Mouse (Mus musculus): ENCODE measurements around the gene Prrc2b. TPM values are rescaled to one million over a fixed set of nuclear protein-coding genes. Genes with fewer than 3 reads are reported as not detected.
A peak's percentile ranks its signal among the peaks of the same experiment; 100 is the strongest.

Gene Prrc2b
- total RNA-seq, 2 experiments from 2014 or later = 257 to 259 TPM

DNA sequence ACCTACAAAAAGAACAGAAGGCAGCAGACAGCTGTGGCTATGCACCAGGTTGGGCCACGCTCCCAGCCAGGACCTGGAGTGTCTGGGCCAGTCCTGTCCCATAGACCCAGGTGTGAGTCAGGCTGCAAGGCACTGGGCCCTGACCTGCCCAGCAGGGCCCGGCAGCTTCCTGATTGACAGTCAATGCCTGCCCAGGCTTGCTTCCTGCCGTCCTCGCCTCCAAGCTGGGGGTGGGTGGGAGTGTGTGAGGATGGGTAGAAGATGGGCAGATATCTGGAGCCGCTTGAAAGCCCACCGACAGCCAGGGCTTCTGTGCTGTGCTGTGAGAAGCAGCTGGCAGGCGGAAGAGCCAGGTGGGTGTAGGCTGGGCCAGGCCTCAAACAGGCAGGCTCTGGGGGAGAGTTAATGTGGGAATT, 24.2 kb downstream of the Prrc2b start:
- intact Hi-C loops (cut with DNase I) = no loop called here

DNA sequence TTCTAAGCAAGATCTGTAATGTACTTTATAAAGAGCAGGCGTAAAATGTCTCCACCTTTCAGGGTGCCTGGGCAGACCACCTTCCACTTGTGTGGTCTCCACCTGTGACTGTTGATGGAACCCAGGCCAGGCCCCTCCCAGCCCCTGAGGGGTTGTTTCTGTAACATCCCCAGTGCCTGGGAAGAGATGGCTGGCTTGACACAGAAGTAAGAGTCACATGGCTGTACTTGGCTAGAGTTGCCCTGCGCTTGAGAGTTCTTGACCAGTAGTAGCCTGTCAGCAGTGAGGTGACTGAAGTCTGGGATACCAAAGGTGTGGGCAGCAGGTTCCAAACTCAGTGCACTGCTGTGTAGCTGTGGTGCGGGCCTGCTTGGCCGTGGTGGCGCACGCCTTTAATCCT, 24.6 kb downstream of the Prrc2b start:
- DNase-seq (ENCODE audit: low spot score in 2 of 2) = no peak
- intact Hi-C loops (cut with DNase I) = no loop called here

More for the DNA sequence above, 24.2 kb downstream of the Prrc2b start:
- peak; percentile 69 to 76 for DNase-seq (ENCODE audit: low spot score in 2 of 2)

DNA sequence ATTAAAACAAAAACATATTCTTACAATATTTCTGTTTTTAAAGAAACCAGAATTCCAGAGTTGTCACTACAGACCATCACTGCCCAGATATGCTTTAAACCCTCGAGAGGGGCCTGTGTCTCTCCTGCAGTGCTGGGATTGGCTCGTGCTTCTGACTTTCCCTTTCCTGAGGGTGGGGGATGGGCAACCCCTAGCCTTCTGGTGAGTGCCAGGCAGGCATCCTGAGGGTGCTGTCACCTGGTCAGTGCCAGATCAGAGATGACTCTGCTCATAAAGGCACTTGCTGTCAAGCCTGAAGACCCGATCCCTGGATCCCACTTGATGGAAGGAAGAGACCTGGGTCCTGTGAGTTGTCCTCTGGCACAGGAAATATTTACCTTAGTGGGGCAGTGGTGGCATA, 26.0 kb downstream of the Prrc2b start:
- intact Hi-C loops (cut with DNase I) = no loop called here
- no peak for DNase-seq (ENCODE audit: low spot score in 2 of 2)

DNA sequence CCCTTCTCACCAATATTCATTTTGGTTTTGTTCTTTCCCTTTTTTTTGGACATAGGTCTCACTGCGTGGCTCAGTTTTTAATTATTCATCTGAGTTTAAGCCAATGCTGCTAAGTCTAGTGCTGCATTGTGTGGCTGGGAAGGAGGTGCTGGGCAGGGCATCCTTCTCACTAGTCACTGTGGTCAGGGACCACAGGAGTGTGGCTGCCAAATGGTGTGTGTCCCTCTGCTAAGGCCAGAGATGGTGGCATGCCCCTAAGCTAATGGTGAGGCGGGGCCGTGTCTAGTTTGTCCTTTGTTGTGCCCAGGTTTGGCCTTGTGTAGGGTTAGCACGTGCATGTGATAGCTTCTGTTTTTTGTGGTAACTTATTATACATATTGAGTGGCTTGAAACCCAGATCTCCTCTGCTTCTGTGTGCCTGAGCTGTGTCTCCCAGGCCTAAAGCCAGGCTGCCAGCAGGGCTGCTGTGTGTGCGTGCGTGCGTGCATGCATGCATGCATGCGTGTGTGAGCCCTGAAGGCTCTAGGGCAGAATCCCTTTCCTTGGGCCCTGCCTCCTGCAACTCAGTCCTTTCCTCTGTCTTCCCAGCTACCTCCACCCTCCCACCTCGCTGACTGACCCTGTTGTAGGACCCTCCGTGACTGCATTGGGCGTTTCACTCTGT, 26.6 kb downstream of the Prrc2b start:
- no peak for DNase-seq (ENCODE audit: low spot score in 2 of 2)
- intact Hi-C loops (cut with DNase I) = no loop called here

DNA sequence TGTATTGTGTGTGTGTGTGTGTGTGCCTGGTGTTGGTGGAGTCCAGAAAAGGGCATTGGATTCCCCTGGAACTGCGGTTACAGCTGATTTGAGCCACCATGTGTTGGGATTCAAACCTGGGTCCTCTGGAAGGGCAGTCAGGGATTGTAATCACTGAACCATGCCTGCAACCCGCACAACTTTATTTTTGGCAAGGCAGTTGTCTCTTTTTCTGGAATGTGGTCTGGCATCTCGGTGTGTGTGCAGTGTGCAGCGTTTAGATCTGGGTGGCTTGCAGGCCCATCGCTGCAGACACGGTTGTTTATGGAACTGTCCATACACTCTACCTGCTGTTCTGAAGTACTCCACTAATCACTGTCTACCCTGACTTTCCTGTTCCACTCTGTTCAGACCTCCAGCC, 28.5 kb downstream of the Prrc2b start:
- intact Hi-C loops (cut with DNase I) = no loop called here
- no peak for DNase-seq (ENCODE audit: low spot score in 2 of 2)

DNA sequence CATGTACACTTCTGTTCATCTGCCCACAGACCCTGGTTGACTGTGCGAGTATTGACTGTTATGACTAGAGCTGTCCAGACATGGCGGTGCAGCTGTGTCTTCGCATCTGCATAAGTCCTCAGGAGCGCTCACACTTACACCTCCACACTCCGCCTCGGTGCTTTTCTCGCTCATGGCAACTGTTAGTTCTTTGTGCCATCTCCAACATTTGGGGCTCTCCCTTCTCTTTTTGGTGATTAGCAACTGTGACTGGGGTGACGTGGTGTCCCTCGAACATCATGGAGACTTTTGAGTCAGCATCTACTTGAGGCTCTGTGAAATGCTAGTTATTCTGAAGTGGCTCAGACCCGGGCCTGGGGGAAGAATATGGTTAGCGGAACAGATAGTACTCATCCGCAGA, 29.2 kb downstream of the Prrc2b start:
- intact Hi-C loops (cut with DNase I) = no loop called here
- peak in 1 of 2 experiments; percentile 44 for DNase-seq (ENCODE audit: low spot score in 2 of 2)

DNA sequence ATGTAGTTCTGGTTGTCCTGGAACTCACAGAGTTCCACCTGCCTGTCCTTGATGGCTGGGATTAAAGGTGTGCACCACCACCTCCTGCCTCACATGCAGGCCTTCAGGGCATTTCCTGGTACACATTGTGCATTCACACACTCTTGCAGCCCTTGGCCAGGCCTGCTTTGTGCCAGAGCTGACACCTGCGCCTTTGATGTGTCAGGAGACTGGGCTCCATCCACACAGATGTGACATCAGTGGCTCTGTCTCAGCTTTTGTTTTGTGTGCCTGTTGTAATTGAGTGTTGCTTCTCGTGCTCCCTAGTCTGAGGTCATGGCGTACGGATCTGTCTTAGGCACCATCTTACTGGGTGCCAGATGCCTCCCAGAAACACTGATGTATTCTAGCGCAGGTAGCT, 30.5 kb downstream of the Prrc2b start:
- intact Hi-C loops (cut with DNase I) = no loop called here
- no peak for DNase-seq (ENCODE audit: low spot score in 2 of 2)

DNA sequence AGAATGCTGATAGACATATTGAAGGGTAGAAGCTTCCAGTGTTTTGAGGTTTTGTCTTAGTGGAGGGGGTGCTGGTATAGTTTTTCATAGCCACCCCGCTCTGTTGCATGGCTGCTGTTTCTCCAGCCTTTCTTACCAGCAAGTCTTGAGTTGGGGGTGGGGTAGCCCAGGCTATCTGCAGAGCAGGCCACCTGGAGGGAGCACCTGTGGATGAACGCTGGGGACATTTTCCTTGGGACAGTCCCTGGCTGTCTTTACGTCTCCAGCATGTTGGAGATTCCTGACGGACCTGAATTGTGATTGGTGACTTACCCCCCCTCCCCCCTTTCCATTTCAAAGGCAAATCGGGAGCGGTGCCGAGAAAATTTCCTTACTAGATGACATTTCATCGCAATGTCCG, 31.2 kb downstream of the Prrc2b start:
- no peak for DNase-seq (ENCODE audit: low spot score in 2 of 2)
- intact Hi-C loops (cut with DNase I) = no loop called here

DNA sequence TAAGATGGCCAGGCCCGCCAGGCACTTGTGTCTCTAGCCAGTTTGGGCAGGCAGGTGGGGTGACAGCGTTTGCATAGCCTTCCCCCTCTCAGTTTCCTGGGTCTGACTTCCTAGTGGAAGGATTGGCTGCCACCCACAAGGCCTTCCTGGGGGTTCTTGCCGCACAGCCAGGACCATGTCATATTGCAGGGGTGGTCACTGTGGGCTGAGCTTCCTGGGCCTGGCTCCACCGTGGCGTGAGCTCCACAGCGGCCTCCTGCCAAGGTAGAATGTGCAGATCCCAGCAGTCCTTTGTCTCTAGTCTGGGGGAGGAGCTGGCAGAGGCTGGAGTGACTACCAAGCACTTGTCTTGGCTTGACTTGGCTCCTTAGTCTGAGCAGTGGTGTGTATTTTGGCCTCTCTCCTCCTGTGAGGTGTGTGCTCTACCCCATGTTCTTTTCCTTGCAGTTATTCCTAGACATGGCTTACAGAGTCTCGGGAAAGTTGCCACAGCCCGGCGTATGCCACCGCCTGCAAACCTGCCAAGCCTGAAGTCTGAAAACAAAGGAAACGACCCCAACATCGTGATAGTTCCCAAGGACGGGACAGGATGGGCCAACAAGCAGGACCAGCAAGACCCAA, 31.9 kb downstream of the Prrc2b start:
- intact Hi-C loops (cut with DNase I) = no loop called here
- peak; percentile 48 to 71 for DNase-seq (ENCODE audit: low spot score in 2 of 2)

DNA sequence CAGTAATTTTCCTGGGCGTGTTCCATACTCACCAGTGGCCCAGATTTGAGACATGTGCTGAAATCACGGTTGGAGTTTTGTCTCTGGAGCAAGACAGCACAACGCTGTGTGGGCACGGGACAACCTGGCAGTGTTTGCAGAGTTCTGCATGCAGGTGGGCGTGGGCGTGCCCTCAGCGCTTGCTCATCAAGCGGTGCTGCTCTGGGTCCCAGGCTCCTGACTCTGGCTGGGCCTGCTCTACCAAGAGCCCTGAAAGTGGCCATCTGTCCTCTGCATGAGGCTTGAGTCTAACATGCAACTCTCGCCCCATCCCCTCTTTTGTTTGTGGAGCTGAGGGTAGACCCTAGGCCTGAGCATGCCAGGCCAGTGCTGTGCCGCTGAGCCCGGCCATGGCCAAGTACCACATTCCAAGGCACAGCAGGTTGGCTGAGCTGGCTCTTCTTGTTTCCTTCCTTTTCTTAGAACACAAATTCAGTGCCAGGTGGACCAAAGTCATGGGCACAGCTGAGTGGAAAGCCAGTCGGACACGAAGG, 36.2 kb downstream of the Prrc2b start:
- peak; percentile 79 to 87 for DNase-seq (ENCODE audit: low spot score in 2 of 2)
- intact Hi-C loops (cut with DNase I) = loop anchor here (5.0 kb wide), 1 partner anchor 35 kb away; the partner anchor contains the start of gene Prrc2b

DNA sequence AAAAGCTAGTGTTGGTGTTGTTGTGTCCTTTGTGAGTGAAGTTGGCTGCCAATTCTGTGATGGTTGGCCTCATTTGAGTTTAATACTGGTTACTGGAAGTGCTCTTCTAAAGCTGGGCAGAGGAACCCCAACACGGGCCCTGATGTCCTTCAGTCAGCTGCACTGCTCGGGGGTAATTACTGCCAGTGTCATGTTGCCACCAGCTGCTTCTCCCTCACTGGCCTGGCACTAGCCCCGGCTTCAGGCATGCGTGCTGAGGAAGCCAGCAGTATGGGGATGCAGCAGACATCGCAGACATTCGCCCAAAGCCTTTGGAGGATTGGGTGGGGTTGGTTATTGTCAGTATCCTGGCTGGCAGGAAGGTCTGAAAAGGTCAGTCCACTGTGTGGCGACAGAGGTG, 36.8 kb downstream of the Prrc2b start:
- intact Hi-C loops (cut with DNase I) = loop anchor here (5.0 kb wide), 1 partner anchor 35 kb away; the partner anchor contains the start of gene Prrc2b
- DNase-seq (ENCODE audit: low spot score in 2 of 2) = no peak

DNA sequence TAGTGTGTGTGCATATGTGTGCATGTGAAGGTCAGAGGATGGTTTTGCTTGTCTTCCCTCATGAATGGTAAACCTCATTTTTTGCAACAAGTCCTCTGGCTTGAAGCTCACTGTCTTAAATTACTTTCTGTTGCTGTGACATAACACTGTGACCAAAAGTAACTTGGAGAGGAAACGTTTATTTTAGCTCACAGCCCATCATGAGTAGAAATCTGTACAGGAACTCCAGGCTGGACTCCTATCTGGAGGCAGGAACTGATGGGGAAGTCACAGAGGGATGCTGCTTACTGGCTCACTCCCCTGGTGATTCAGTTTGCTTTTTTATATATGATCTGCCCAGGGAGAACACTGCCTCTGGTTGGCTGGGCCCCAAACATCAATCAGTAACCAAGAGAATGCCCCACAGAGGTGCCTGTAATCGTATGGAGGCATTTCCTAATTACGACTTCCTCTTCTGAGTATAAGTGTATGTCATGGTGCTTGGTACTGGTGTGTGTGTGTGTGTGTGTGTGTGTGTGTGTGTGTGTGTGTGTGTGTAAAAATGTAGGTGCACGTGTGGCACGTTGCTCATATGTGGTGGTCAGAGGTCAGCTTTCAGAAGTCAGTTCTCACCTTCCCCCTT, 38.3 kb downstream of the Prrc2b start:
- no peak for DNase-seq (ENCODE audit: low spot score in 2 of 2)
- intact Hi-C loops (cut with DNase I) = loop anchor here (5.0 kb wide), 1 partner anchor 37 kb away; the partner anchor contains the start of gene Prrc2b

DNA sequence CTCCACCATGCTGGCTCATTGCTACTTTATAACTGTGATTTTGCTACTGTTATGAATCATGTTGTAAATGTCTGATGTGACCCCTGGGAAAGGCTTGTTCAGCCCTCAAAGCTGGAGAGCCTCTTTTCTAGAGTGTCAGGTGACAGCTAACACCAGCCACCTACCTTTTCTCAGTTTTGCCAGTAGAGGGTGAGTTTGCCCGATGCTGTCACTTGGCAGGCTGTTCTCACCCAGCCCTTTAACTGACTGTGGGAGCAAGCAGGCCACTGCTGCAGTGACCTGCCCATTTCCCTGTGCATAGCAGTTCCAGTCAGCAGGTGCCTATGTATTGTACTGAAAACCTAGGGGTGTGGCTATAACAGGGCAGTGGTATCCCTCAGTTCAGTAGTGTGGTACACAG, 39.7 kb downstream of the Prrc2b start:
- intact Hi-C loops (cut with DNase I) = no loop called here
- DNase-seq (ENCODE audit: low spot score in 2 of 2) = no peak

DNA sequence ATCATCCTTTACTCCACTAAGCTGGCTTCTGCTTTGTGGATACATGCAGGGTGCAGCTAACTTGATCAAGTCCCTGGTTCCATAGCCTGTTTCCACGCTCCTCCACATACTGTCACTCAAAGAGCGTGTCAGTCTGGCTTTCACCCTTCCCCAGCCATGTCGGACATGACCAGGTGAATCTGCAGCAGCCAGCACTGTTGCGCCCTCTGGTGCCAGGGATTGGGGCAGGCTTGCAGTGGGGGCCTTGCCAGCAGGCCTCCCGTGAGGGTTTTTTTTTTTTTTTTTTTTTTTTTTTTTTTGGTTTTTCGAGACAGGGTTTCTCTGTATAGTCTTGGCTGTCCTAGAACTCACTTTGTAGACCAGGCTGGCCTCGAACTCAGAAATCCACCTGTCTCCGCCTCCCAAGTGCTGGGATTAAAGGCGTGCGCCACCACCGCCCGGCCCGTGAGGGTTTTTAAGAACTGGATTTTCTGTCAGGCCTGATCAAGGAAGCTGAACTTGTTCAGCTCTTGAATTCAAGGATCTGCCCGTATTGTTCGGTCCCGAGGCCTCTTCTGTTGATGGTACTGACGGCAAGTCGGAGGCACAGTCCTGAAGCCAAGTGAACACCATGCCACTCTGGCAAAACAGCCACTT, 41.1 kb downstream of the Prrc2b start:
- no peak for DNase-seq (ENCODE audit: low spot score in 2 of 2)
- intact Hi-C loops (cut with DNase I) = no loop called here

DNA sequence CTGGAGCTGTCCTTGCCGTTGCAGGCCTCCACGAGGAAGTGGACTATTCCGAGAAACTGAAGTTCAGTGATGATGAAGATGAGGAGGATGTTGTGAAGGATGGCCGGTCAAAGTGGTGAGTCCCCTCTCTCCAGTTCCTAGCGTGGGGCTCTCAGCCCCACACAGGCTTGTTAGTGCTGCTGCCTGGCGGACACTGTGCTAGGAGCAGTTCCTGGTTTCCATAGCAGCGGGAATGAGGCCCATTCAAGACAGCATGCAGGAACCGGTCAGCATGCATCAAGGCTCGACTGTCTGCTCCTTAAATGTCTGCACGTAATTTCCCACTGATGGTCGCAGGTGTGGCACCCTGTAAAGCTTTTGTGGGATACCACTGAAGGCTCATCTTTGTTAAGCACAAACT, 48.1 kb downstream of the Prrc2b start:
- no peak for DNase-seq (ENCODE audit: low spot score in 2 of 2)
- intact Hi-C loops (cut with DNase I) = no loop called here

DNA sequence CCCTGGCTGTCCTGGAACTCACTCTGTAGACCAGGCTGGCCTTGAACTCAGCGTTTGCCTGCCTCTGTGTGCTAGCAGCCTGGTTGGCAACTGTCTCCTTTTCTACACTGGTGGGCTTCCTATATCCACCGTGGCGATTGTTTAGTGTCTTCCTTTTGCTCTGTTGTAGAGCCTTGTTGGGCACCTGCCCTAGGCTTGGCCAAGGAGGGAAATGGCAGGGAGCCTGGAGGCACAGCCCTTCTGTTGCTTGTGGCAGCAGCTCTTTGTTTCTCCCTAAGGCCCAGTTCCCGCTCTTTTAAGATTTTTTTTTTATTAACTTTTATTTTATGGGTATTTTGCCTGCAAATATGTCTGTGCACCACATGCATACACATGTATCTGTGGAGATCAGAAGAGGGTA, 49.2 kb downstream of the Prrc2b start:
- no peak for DNase-seq (ENCODE audit: low spot score in 2 of 2)
- intact Hi-C loops (cut with DNase I) = no loop called here

DNA sequence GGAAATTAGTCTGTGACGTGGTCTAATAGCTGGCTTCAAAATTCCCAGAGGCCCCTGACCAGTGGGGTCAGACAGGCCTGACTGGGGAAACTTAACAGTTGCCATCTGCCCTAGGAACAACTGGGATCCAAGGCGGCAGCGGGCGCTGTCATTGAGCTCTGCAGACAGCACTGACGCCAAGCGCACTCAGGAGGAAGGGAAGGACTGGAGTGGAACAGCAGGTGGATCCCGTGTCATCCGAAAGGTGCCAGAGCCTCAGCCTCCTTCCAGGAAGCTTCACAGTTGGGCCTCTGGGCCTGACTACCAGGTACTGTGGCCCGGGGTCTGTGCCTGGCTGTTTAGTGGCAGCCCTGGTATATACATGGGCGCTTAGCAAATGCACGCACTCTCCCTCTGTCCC, 49.8 kb downstream of the Prrc2b start:
- no peak for DNase-seq (ENCODE audit: low spot score in 2 of 2)
- intact Hi-C loops (cut with DNase I) = no loop called here

DNA sequence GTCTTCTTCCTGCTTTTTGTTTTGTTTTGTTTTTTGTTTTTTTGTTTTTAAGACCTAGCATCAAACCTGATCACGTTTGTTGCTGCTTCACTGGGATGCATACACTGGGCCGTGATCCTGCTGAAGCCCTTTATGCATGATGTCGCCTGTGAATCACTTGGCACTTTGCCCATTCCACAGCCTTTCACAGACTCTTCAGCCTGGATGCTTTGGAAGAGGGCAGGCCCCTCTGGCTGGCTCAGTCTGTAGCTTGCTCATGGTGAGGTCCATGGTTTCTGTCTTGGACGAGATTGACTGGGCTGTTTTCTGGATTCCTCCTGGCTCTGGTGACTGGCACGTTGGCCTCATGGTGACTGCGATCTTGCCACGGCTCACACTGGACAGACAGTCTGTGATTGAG, 50.6 kb downstream of the Prrc2b start:
- intact Hi-C loops (cut with DNase I) = no loop called here
- no peak for DNase-seq (ENCODE audit: low spot score in 2 of 2)

DNA sequence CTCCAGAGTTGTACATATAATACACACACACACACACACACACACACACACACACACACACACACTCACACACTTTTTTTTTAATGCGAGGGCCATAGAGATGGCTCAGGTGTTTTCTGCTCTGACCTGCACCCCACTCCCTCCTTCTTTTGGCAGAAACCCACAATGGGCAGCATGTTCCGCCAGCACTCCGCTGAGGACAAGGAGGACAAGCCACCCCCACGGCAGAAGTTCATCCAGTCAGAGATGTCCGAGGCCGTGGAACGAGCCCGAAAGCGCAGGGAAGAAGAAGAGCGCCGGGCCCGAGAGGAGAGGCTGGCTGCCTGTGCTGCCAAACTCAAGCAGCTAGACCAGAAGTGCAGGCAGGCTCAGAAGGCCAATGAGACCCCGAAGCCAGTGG, 53.0 kb downstream of the Prrc2b start:
- intact Hi-C loops (cut with DNase I) = no loop called here
- no peak for DNase-seq (ENCODE audit: low spot score in 2 of 2)

DNA sequence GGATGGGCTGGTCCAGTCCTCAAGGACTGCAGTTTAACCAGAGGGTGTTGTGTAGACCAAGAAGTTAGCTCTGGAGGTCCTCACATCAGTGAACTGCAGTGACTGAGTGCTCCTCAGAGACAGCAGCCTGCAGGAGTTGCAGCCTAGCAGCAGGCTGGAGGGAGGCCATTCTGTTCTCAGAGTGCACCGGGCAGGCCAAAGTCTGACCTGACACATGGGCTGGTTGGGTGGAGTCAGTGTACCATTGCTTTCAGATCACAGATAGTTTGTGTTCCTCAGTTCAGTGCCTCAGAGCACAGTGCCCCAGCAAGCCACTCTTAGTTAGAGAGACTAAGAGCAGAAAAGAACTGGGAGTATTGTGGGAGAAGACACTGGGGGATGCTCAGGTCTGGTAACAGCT, 56.8 kb downstream of the Prrc2b start:
- intact Hi-C loops (cut with DNase I) = no loop called here
- no peak for DNase-seq (ENCODE audit: low spot score in 2 of 2)
